13 mouse cellular contexts compared by ENCODE assay signal in the genomic region with DNA sequence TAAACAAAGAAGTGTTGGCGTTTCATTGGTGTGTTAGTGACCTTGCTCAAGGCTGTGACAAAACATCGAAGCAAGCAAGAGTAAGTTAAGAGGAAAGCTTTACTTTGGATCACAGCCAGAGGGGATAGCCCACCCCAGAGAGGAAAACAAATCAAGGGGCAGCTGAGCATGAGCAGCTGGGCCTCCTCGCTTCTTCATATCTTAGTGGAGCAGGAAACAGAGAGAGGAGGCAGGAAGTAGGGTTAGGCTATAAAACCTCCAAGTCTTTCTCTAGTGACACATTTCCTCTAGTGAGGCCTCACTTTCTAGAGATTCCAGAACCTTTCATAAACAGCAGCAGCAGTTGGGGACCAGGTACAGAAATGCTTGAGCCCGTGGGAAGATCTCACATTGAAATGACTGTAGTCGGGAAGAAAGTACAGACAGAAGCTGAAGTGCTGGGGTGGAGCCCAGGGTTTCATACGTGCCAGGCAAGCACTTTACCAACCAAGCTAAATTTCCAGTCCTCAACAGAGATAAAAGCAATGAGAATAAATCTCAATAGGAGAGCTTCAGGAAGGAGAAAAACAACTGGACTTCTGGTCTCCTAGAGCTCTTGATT. TPM values are rescaled to one million over a fixed set of nuclear protein-coding genes. Genes with fewer than 3 reads are reported as not detected.
DNase-seq lines count a peak whose midpoint lies in the region; ATAC-seq lines count a peak whose summit lies in the region.
"Had no signal": no experiment of that assay in that cellular context is flagged by ENCODE, and none has a peak within 500 bp of the region (broad histone marks: within the 10 kb centered on the region; RNA-seq: fewer than 3 reads in every experiment).

No protein-coding gene starts in this region.

- H3K4me1 ChIP-seq in heart, embryonic 12.5 days (replicated peaks), result peaks cover 15% of the 10 kb centered on the region
- H3K4me1 ChIP-seq in liver, embryonic 11.5 days (replicated peaks; ENCODE audit: control insufficient read depth, insufficient read depth, low read length), result peaks cover 16% of the 10 kb centered on the region
- H3K4me1 ChIP-seq in intestine, embryonic 14.5 days (replicated peaks; ENCODE audit: control insufficient read depth, insufficient read depth, low read length), result no peaks in the 10 kb centered on the region
- no peaks in the 10 kb centered on the region for H3K4me1 ChIP-seq in hindbrain, embryonic 14.5 days (replicated peaks; ENCODE audit: control insufficient read depth, insufficient read depth, low read length)
- H3K4me1 ChIP-seq: embryonic facial prominence, embryonic 12.5 days had no signal

- H3K27ac ChIP-seq in heart, embryonic 12.5 days (ENCODE audit: poor library complexity, severe bottlenecking), result peak overlapping the region; percentile 57
- no peak overlapping the region for H3K27ac ChIP-seq in liver, embryonic 11.5 days (ENCODE audit: low read depth, low read length)
- peak overlapping the region; percentile 29; the same call in 1 of the 2 replicates for H3K27ac ChIP-seq in intestine, embryonic 14.5 days (ENCODE audit: low read depth)
- H3K27ac ChIP-seq in hindbrain, embryonic 14.5 days, result no peak overlapping the region
- H3K27ac ChIP-seq: embryonic facial prominence, embryonic 12.5 days; hindbrain, embryonic 10.5 days had no signal

- no peak overlapping the region for H3K9ac ChIP-seq in heart, embryonic 12.5 days
- H3K9ac ChIP-seq in liver, embryonic 11.5 days (ENCODE audit: low read depth, low read length), result no peak overlapping the region
- no peak overlapping the region for H3K9ac ChIP-seq in intestine, embryonic 14.5 days (ENCODE audit: low read length)
- no peak overlapping the region for H3K9ac ChIP-seq in hindbrain, embryonic 14.5 days
- H3K9ac ChIP-seq: embryonic facial prominence, embryonic 12.5 days had no signal

- H3K36me3 ChIP-seq in heart, embryonic 12.5 days, result no peaks in the 10 kb centered on the region
- H3K36me3 ChIP-seq in liver, embryonic 11.5 days (ENCODE audit: control insufficient read depth, insufficient read depth, low read length), result no peaks in the 10 kb centered on the region
- no peaks in the 10 kb centered on the region for H3K36me3 ChIP-seq in intestine, embryonic 14.5 days (ENCODE audit: control insufficient read depth, insufficient read depth, low read length)
- H3K36me3 ChIP-seq in hindbrain, embryonic 14.5 days (replicated peaks; ENCODE audit: control insufficient read depth, insufficient read depth), result no peaks in the 10 kb centered on the region
- H3K36me3 ChIP-seq: embryonic facial prominence, embryonic 12.5 days; hindbrain, embryonic 10.5 days had no signal

- peak; percentile 84 for ATAC-seq in heart, embryonic 12.5 days (ENCODE audit: insufficient number of reproducible peaks, low FRiP score)
- peak; percentile 43; the same call in 1 of the 2 replicates for ATAC-seq in liver, embryonic 11.5 days (replicated peaks; ENCODE audit: low FRiP score)
- peak; percentile 48 for ATAC-seq in CD4-positive, CD25-positive, alpha-beta regulatory T cell, adult 4 months
- ATAC-seq in intestine, embryonic 14.5 days (replicated peaks; ENCODE audit: low FRiP score, low TSS enrichment, low read depth), result no peak
- no peak for ATAC-seq in hindbrain, embryonic 14.5 days (ENCODE audit: low FRiP score)
- ATAC-seq: forebrain, embryonic 16.5 days had no signal

- H3K9me3 ChIP-seq in heart, embryonic 12.5 days (replicated peaks), result no peaks in the 10 kb centered on the region
- no peaks in the 10 kb centered on the region for H3K9me3 ChIP-seq in liver, embryonic 11.5 days (ENCODE audit: control insufficient read depth, low read length)
- H3K9me3 ChIP-seq in intestine, embryonic 14.5 days (ENCODE audit: control insufficient read depth, low read length), result no peaks in the 10 kb centered on the region
- no peaks in the 10 kb centered on the region for H3K9me3 ChIP-seq in hindbrain, embryonic 14.5 days (ENCODE audit: control insufficient read depth, low read length)
- H3K9me3 ChIP-seq: embryonic facial prominence, embryonic 12.5 days; hindbrain, embryonic 10.5 days had no signal

- no peak overlapping the region for H3K4me2 ChIP-seq in heart, embryonic 12.5 days
- no peak overlapping the region for H3K4me2 ChIP-seq in liver, embryonic 11.5 days
- H3K4me2 ChIP-seq in intestine, embryonic 14.5 days (ENCODE audit: low read length), result no peak overlapping the region
- no peak overlapping the region for H3K4me2 ChIP-seq in hindbrain, embryonic 14.5 days (replicated peaks)
- H3K4me2 ChIP-seq: embryonic facial prominence, embryonic 12.5 days had no signal

- DNase-seq in heart, adult 18-20 months, result no peak
- DNase-seq in liver, embryonic 11.5 days (ENCODE audit: low spot score), result no peak
- DNase-seq in liver, result no peak
- no peak for DNase-seq in intestine, embryonic 14.5 days (ENCODE audit: low spot score)
- no peak for DNase-seq in hindbrain, embryonic 14.5 days (ENCODE audit: low spot score)
- DNase-seq in spleen, postnatal 36 days (ENCODE audit: low spot score in 2 of 2), result no peak
- DNase-seq: cerebellum, adult 9-11 months; lung, adult 18-20 months had no signal

- no peak overlapping the region for H3K4me3 ChIP-seq in heart, embryonic 12.5 days
- H3K4me3 ChIP-seq in liver, embryonic 11.5 days (ENCODE audit: low read depth, low read length), result no peak overlapping the region
- H3K4me3 ChIP-seq in intestine, embryonic 14.5 days (ENCODE audit: low read depth, low read length), result no peak overlapping the region
- no peak overlapping the region for H3K4me3 ChIP-seq in hindbrain, embryonic 14.5 days (replicated peaks; ENCODE audit: low read length)
- H3K4me3 ChIP-seq: embryonic facial prominence, embryonic 12.5 days; hindbrain, embryonic 10.5 days had no signal

- H3K27me3 ChIP-seq in heart, embryonic 12.5 days (replicated peaks), result no peaks in the 10 kb centered on the region
- H3K27me3 ChIP-seq in liver, embryonic 11.5 days (replicated peaks; ENCODE audit: control insufficient read depth, insufficient read depth, low read length), result no peaks in the 10 kb centered on the region
- no peaks in the 10 kb centered on the region for H3K27me3 ChIP-seq in intestine, embryonic 14.5 days (replicated peaks; ENCODE audit: control insufficient read depth, insufficient read depth, low read length)
- no peaks in the 10 kb centered on the region for H3K27me3 ChIP-seq in hindbrain, embryonic 14.5 days (ENCODE audit: control insufficient read depth, insufficient read depth, low read length)
- H3K27me3 ChIP-seq: embryonic facial prominence, embryonic 12.5 days had no signal

- WGBS in heart, embryonic 12.5 days, result 53% methylated on average over 6 of the region's 6 CpGs
- WGBS in liver, embryonic 11.5 days, result 53% methylated on average over 6 of the region's 6 CpGs
- WGBS in intestine, embryonic 14.5 days, result 52% methylated on average over 6 of the region's 6 CpGs
- 80% methylated on average over 6 of the region's 6 CpGs for WGBS in hindbrain, embryonic 14.5 days

RNA-seq across cellular contexts. Expression of a gene that starts 33.2 kb away (rescaled TPM):
- polyA plus RNA-seq in heart, embryonic 12.5 days (2016; fragmentation: Nextera tagmentation; extraction: Ambion mirVana), result 14.4 and 14.6 TPM in 2 replicates
- 100 to 1,000 TPM; 417 to 443 TPM for total RNA-seq in heart, adult 18-20 months (2021)
- 0.15 TPM in 1 of 2 replicates, not detected in the other for polyA plus RNA-seq in liver, embryonic 11.5 days (2014; fragmentation: Nextera tagmentation; extraction: Ambion mirVana)
- 10 to 100 TPM; 16.4 to 20.4 TPM for polyA plus RNA-seq in CD4-positive, CD25-positive, alpha-beta regulatory T cell, adult 4 months (2017; shearing (Covaris generic))
- 6.7 and 8.5 TPM in 2 replicates for polyA plus RNA-seq in intestine, embryonic 14.5 days (2014; fragmentation: Nextera tagmentation; extraction: Ambion mirVana)
- polyA plus RNA-seq in hindbrain, embryonic 14.5 days (2014; fragmentation: Nextera tagmentation; extraction: Ambion mirVana), result 8.4 and 11.3 TPM in 2 replicates

Comparison
In these comparisons a context has a peak if more than half of its experiments do, and no peak if none do; other contexts are left out.
1. ATAC-seq: peak in heart, embryonic 12.5 days (single experiment), liver, embryonic 11.5 days (single experiment) and CD4-positive, CD25-positive, alpha-beta regulatory T cell, adult 4 months (single experiment); none in intestine, embryonic 14.5 days (single experiment) and hindbrain, embryonic 14.5 days (single experiment).
2. H3K27ac ChIP-seq: peak in heart, embryonic 12.5 days (single experiment) and intestine, embryonic 14.5 days (single experiment); none in liver, embryonic 11.5 days (single experiment) and hindbrain, embryonic 14.5 days (single experiment).